Mouse (Mus musculus) kidney, adult 2 months (tissue): ENCODE measurements at regions not wholly inside any gene's neighbourhood (a gene's known extent, or its start where the extent isn't known, plus 50 kb on each side); places are given as distances from the start of the nearest gene placed in this dataset.

Source experiments
- DNase-seq: peaks from one replicate; pipeline ENCODE4 v3.0.0; 2021
- H3K27ac ChIP-seq: fragments of 200-500 bp; 2 replicates; pipeline ENCODE4 v1.5.1; 2012; ENCODE audit warnings: low read depth, low read length, control low read depth, inconsistent platforms; ENCODE audit not compliant: insufficient read depth
- H3K27me3 ChIP-seq: fragments of 200-500 bp; replicated peaks from 2 replicates; pipeline ENCODE4 v1.6.1; 2012; ENCODE audit warnings: mild to moderate bottlenecking, moderate library complexity, low read length, inconsistent platforms; ENCODE audit not compliant: control insufficient read depth, insufficient read depth
- H3K36me3 ChIP-seq: fragments of 200-500 bp; 2 replicates; pipeline ENCODE4 v1.6.1; 2012; ENCODE audit warnings: mild to moderate bottlenecking, moderate library complexity, low read length, inconsistent platforms; ENCODE audit not compliant: control insufficient read depth, insufficient read depth
- H3K4me1 ChIP-seq: fragments of 200-500 bp; 2 replicates; pipeline ENCODE4 v1.6.1; 2011; ENCODE audit warnings: low read length; ENCODE audit not compliant: control insufficient read depth, insufficient read depth
- H3K4me3 ChIP-seq: fragments of 200-500 bp; 2 replicates; pipeline ENCODE4 v1.5.1; 2011; ENCODE audit warnings: mild to moderate bottlenecking, low read depth, low read length, control low read depth; ENCODE audit not compliant: insufficient read depth
- CTCF ChIP-seq: fragments of 200-500 bp; conservative IDR thresholded peaks from 2 replicates; pipeline ENCODE4 v1.5.1; 2011; ENCODE audit warnings: low read depth, mild to moderate bottlenecking, control low read depth, low read length, moderate library complexity, mixed read lengths; ENCODE audit not compliant: insufficient read depth, insufficient read length
- POLR2A ChIP-seq: fragments of 200-500 bp; IDR thresholded peaks from one replicate; pipeline ENCODE4 v1.6.1; 2011; ENCODE audit warnings: low read depth, low read length, control low read depth
- WGBS: fragments of 180-500 bp; shearing (Covaris S2); methylation state at CpG from one replicate; pipeline ENCODE4 v1.1.7; 2018; 5-methylcytosine and 5-hydroxymethylcytosine counted together

DNA sequence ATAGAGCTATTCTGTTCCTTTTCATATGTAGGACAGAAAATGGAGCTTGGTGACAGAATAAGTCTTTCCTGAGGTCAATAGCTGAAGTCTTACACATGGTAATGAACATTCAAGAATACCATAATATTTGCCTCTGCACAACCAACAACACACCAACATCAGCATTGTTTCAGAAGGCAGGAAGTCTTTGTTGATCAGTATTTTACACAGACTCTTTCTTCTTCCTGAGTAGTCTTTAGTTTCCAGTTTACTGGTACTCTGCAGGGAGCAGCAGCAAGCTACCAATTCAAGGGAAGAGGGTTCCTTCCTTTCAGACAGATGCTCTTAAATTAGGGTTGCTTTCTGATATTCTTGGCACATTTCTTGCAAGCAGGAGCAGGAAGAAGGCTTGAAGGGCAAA is 1170.7 kb upstream of the Sel1l start:
- Histone ChIP-seq H3K27me3 (no peaks in the 10 kb centered on the region), H3K4me1 (no peaks in the 10 kb centered on the region), H3K27ac (no peak overlapping the region), H3K36me3 (no peaks in the 10 kb centered on the region), H3K4me3 (no peak overlapping the region)
- TF ChIP-seq POLR2A = no peak
- TF ChIP-seq CTCF = no peak
- no peak for DNase-seq

DNA sequence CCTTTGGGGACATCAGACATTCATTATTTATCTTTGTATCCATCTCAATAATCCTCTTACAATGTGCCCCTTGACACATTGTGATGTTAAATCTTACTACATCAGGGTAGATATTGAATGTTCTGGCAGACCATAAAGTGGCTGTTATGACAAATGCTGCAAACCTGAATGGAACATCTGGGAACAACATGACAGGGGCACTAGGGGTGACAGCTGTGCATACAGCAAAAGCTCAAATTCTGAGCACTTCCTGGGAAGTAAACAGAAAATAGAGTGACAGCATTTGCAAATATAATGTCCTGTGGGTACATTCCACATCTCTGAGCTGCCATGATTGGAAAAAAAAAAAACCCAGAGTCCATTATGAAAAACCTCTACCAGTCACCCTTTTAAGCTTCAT is 1162.6 kb upstream of the Sel1l start:
- Histone ChIP-seq H3K27me3 (no peaks in the 10 kb centered on the region), H3K27ac (no peak overlapping the region), H3K36me3 (no peaks in the 10 kb centered on the region), H3K4me3 (no peak overlapping the region), H3K4me1 (no peaks in the 10 kb centered on the region)
- no peak for TF ChIP-seq CTCF
- no peak for TF ChIP-seq POLR2A
- no peak for DNase-seq

DNA sequence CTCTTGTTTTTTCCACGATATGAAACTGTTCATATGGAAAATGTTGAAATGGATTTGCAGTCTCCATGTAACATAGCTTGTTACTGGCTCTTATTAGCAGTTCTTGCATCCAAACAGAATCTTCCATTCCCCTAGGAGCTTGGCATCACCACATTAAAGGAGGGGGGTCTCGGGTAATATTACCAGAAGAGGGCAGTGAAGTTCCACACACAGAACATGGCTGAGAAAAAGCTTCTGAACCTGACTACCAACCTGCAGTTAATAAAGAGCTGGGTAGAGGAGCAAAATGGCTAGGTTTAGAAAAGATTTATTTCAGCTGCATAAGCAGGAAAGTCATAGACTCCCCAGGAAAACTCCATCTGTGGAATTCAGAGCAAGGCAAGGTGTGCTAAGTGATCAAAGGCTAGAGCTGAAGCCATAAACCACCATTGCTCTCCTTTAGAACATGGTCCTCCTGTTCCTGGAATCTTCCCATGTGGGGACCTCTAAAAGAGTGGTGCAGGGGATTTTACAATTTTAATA is 1157.9 kb upstream of the Sel1l start:
- no peak for TF ChIP-seq CTCF
- no peak for TF ChIP-seq POLR2A
- Histone ChIP-seq H3K27me3 (no peaks in the 10 kb centered on the region), H3K27ac (no peak overlapping the region), H3K4me3 (no peak overlapping the region), H3K36me3 (no peaks in the 10 kb centered on the region), H3K4me1 (no peaks in the 10 kb centered on the region)
- no peak for DNase-seq
- 38% methylated on average over 2 of the region's 2 CpGs for WGBS

DNA sequence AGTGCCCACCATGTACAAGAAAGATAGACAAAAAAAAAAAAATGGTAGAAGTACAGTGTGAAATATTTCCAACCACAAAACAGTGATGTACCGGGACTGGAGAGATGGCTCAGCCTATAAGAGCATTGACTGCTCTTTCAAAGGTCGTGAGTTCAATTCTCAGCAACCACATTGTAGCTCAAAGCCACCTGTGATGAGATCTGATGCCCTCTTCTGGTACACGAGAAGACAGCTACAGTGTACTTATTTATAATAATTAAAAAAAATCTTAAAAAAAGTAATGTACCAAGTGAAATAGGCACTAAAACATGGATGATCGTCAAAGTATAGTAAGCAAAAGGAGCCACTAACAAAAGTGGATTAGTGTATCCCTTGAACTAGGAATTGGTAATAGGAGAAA is 1154.2 kb upstream of the Sel1l start:
- TF ChIP-seq CTCF (no peak), POLR2A (no peak)
- Histone ChIP-seq H3K36me3 (no peaks in the 10 kb centered on the region), H3K4me3 (no peak overlapping the region), H3K27me3 (no peaks in the 10 kb centered on the region), H3K27ac (no peak overlapping the region), H3K4me1 (no peaks in the 10 kb centered on the region)
- whole genome bisulfite sequencing = 85% methylated on average over 4 of the region's 4 CpGs
- no peak for DNase-seq

DNA sequence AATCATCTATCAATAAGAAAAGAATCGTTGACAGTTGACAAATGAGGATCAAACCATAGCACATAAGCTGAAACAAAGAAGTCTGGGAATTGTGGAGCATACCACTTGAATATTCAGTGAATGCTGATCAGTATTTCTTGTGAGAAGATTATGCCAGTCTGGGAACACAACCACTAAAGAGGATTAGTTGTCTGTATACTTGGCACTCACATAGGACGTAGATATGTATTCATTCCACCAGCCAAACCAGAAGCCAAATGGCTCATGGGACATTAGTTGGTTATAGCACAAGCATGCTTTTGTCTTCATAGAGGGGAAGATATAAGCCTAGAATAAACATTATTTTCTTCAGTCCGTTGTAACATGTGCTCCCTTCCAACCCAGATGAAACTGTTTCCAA is 1126.7 kb upstream of the Sel1l start:
- Histone ChIP-seq H3K4me1 (no peaks in the 10 kb centered on the region), H3K27me3 (no peaks in the 10 kb centered on the region), H3K36me3 (no peaks in the 10 kb centered on the region), H3K27ac (no peak overlapping the region), H3K4me3 (no peak overlapping the region)
- 84% methylated on average over 3 of the region's 3 CpGs for WGBS
- TF ChIP-seq POLR2A (no peak), CTCF (no peak)
- no peak for DNase-seq

DNA sequence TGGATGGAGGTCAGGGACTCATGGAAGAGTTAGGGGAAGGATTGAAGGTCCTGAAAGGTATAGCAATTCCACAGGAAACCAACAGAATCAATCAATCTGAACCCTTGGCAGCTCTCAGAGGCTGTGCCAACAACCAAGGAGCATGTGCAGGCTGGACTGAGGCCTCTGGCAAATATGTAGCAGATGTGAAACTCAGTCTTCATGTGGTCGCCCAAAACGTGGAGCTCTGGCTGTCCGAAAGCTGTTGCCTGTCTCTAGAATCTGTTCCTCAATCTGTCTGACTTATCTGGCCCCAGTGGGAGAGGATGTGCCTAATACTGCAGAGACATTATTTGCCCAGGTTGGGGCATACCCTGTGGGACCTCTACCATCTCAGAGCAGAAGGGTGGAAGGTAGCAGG is 1095.4 kb upstream of the Sel1l start:
- Histone ChIP-seq H3K4me3 (no peak overlapping the region), H3K4me1 (no peaks in the 10 kb centered on the region), H3K36me3 (no peaks in the 10 kb centered on the region), H3K27me3 (no peaks in the 10 kb centered on the region), H3K27ac (no peak overlapping the region)
- WGBS = 92% methylated on average over 3 of the region's 3 CpGs
- no peak for DNase-seq
- no peak for TF ChIP-seq POLR2A
- no peak for TF ChIP-seq CTCF

DNA sequence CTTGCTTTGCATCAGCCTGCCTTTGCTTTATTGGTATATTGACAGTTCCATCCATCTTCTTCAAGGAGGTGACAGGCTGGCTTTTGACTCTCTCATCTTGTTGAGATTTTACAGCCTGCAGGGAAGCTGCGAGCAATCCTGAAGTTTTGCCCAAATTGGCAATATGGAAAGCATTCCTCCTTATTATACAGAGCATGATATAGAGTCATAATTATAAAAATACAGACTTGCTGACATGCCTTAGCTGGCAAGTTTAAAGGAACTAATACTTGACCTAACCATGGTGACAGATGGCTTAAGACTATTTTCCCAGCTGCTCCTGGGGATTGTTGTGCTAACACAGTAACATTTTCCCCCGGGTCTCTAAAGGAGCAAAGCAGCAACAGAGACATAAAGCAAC is 1078.6 kb upstream of the Sel1l start:
- no peak for TF ChIP-seq POLR2A
- no peak for TF ChIP-seq CTCF
- 49% methylated on average over 2 of the region's 2 CpGs for WGBS
- Histone ChIP-seq H3K4me3 (no peak overlapping the region), H3K27ac (no peak overlapping the region), H3K27me3 (no peaks in the 10 kb centered on the region), H3K4me1 (no peaks in the 10 kb centered on the region), H3K36me3 (no peaks in the 10 kb centered on the region)
- DNase-seq = no peak

DNA sequence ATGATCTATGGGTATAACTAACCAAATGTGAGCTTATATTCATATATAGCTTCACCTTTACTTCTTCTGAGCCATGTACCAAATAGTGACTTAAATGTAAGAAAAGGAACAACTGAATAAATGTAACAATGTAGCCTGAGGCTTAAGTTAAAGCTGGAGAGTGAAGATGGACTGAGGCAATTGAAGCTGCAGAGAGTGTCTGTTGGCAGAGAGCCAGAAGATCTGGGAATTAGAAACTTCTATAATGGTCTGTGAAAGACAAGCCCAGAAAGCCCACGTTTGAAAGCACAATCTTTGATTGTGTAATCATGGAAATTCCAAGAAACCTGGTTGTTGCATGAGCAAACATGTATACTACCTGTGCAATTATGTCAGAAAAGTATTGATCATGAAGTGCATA is 1078.0 kb upstream of the Sel1l start:
- no peaks in the 10 kb centered on the region for H3K27me3 ChIP-seq
- H3K4me1 ChIP-seq = no peaks in the 10 kb centered on the region
- DNase-seq = no peak
- H3K4me3 ChIP-seq = no peak overlapping the region
- no peaks in the 10 kb centered on the region for H3K36me3 ChIP-seq
- WGBS = 9% methylated on average over 1 of the region's 1 CpGs
- TF ChIP-seq CTCF (no peak), POLR2A (no peak)
- H3K27ac ChIP-seq = no peak overlapping the region
